Mouse (Mus musculus): ENCODE results near the gene Sstr5. TPM values are rescaled to one million over a fixed set of nuclear protein-coding genes. Genes with fewer than 3 reads are reported as not detected.

Sstr5 gene
- polyA plus RNA-seq, 1 experiment from 2014 or later: 1.4 TPM

- Histone ChIP-seq H3K4me1 (ENCODE audit: control insufficient read depth, insufficient read depth, low read length) (peaks cover 4% of the 10 kb centered on the region; the same call in 1 of the 2 replicates), H3K27me3 (ENCODE audit: control insufficient read depth, insufficient read depth, low read depth, low read length) (no peaks in the 10 kb centered on the region), H3K9ac (ENCODE audit: low read depth, low read length) (no peak overlapping the region), H3K36me3 (ENCODE audit: control insufficient read depth, insufficient read depth, low read length) (no peaks in the 10 kb centered on the region), H3K4me3 (ENCODE audit: low read depth, low read length) (no peak overlapping the region), H3K27ac (ENCODE audit: low read length) (no peak overlapping the region), H3K4me2 (ENCODE audit: low read length) (no peak overlapping the region), H3K9me3 (replicated peaks; ENCODE audit: control insufficient read depth, low read length, poor library complexity, severe bottlenecking) (no peaks in the 10 kb centered on the region)
- ATAC-seq: no peak
- 49% methylated on average over 5 of the region's 5 CpGs for WGBS
Measured at GRCm38 (mm10) chr17:25516315-25516714, 19.2 kb upstream of the Sstr5 start.

GRCm38 (mm10) chr17:25514055-25514454, 17.0 kb upstream of the Sstr5 start:
- no peak overlapping the region for H3K27ac ChIP-seq (ENCODE audit: low read length)
- H3K4me1 ChIP-seq (ENCODE audit: control insufficient read depth, insufficient read depth, low read length): no peaks in the 10 kb centered on the region
- H3K4me3 ChIP-seq (ENCODE audit: low read depth, low read length): no peak overlapping the region
- H3K4me2 ChIP-seq (ENCODE audit: low read length): no peak overlapping the region
- no peaks in the 10 kb centered on the region for H3K36me3 ChIP-seq (ENCODE audit: control insufficient read depth, insufficient read depth, low read length)
- no peaks in the 10 kb centered on the region for H3K9me3 ChIP-seq (replicated peaks; ENCODE audit: control insufficient read depth, low read length, poor library complexity, severe bottlenecking)
- no peak overlapping the region for H3K9ac ChIP-seq (ENCODE audit: low read depth, low read length)
- H3K27me3 ChIP-seq (ENCODE audit: control insufficient read depth, insufficient read depth, low read depth, low read length): no peaks in the 10 kb centered on the region
- WGBS: 91% methylated on average over 2 of the region's 2 CpGs
- no peak for ATAC-seq

GRCm38 (mm10) chr17:25511876-25512275, 14.8 kb upstream of the Sstr5 start:
- ATAC-seq: no peak
- Histone ChIP-seq H3K4me1 (ENCODE audit: control insufficient read depth, insufficient read depth, low read length) (no peaks in the 10 kb centered on the region), H3K4me3 (ENCODE audit: low read depth, low read length) (no peak overlapping the region), H3K27me3 (ENCODE audit: control insufficient read depth, insufficient read depth, low read depth, low read length) (no peaks in the 10 kb centered on the region), H3K9me3 (replicated peaks; ENCODE audit: control insufficient read depth, low read length, poor library complexity, severe bottlenecking) (no peaks in the 10 kb centered on the region), H3K36me3 (ENCODE audit: control insufficient read depth, insufficient read depth, low read length) (no peaks in the 10 kb centered on the region), H3K27ac (ENCODE audit: low read length) (no peak overlapping the region), H3K4me2 (ENCODE audit: low read length) (no peak overlapping the region), H3K9ac (ENCODE audit: low read depth, low read length) (no peak overlapping the region)
- WGBS: 80% methylated on average over 3 of the region's 3 CpGs

- Histone ChIP-seq H3K4me3 (ENCODE audit: low read depth, low read length) (no peak overlapping the region), H3K4me1 (ENCODE audit: control insufficient read depth, insufficient read depth, low read length) (no peaks in the 10 kb centered on the region), H3K36me3 (ENCODE audit: control insufficient read depth, insufficient read depth, low read length) (no peaks in the 10 kb centered on the region), H3K27ac (ENCODE audit: low read length) (no peak overlapping the region), H3K27me3 (ENCODE audit: control insufficient read depth, insufficient read depth, low read depth, low read length) (no peaks in the 10 kb centered on the region), H3K9ac (ENCODE audit: low read depth, low read length) (no peak overlapping the region), H3K9me3 (replicated peaks; ENCODE audit: control insufficient read depth, low read length, poor library complexity, severe bottlenecking) (no peaks in the 10 kb centered on the region), H3K4me2 (ENCODE audit: low read length) (no peak overlapping the region)
- 79% methylated on average over 10 of the region's 10 CpGs for WGBS
- no peak for ATAC-seq
Measured at GRCm38 (mm10) chr17:25510074-25510830, 13.2 kb upstream of the Sstr5 start.

GRCm38 (mm10) chr17:25508860-25509577, 11.9 kb upstream of the Sstr5 start:
- Histone ChIP-seq H3K27me3 (ENCODE audit: control insufficient read depth, insufficient read depth, low read depth, low read length) (no peaks in the 10 kb centered on the region), H3K9me3 (replicated peaks; ENCODE audit: control insufficient read depth, low read length, poor library complexity, severe bottlenecking) (no peaks in the 10 kb centered on the region), H3K27ac (ENCODE audit: low read length) (no peak overlapping the region), H3K9ac (ENCODE audit: low read depth, low read length) (no peak overlapping the region), H3K4me3 (ENCODE audit: low read depth, low read length) (no peak overlapping the region), H3K36me3 (ENCODE audit: control insufficient read depth, insufficient read depth, low read length) (no peaks in the 10 kb centered on the region), H3K4me1 (ENCODE audit: control insufficient read depth, insufficient read depth, low read length) (no peaks in the 10 kb centered on the region), H3K4me2 (ENCODE audit: low read length) (no peak overlapping the region)
- no peak for ATAC-seq
- WGBS: 48% methylated on average over 7 of the region's 7 CpGs

- Histone ChIP-seq H3K4me1 (ENCODE audit: control insufficient read depth, insufficient read depth, low read length) (no peaks in the 10 kb centered on the region), H3K9ac (ENCODE audit: low read depth, low read length) (no peak overlapping the region), H3K27ac (ENCODE audit: low read length) (no peak overlapping the region), H3K4me3 (ENCODE audit: low read depth, low read length) (no peak overlapping the region), H3K4me2 (ENCODE audit: low read length) (no peak overlapping the region), H3K27me3 (ENCODE audit: control insufficient read depth, insufficient read depth, low read depth, low read length) (no peaks in the 10 kb centered on the region), H3K9me3 (replicated peaks; ENCODE audit: control insufficient read depth, low read length, poor library complexity, severe bottlenecking) (no peaks in the 10 kb centered on the region), H3K36me3 (ENCODE audit: control insufficient read depth, insufficient read depth, low read length) (no peaks in the 10 kb centered on the region)
- 17% methylated on average over 3 of the region's 3 CpGs for WGBS
- ATAC-seq: 0 out of 2 replicates have a peak, but pooled peaks have one; percentile 58
Measured at GRCm38 (mm10) chr17:25507799-25508198, 10.7 kb upstream of the Sstr5 start.

GRCm38 (mm10) chr17:25502599-25502998, 5.5 kb upstream of the Sstr5 start:
- Histone ChIP-seq H3K4me2 (ENCODE audit: low read length) (no peak overlapping the region), H3K27ac (ENCODE audit: low read length) (no peak overlapping the region), H3K36me3 (ENCODE audit: control insufficient read depth, insufficient read depth, low read length) (no peaks in the 10 kb centered on the region), H3K9ac (ENCODE audit: low read depth, low read length) (no peak overlapping the region), H3K4me3 (ENCODE audit: low read depth, low read length) (no peak overlapping the region), H3K4me1 (ENCODE audit: control insufficient read depth, insufficient read depth, low read length) (0 out of 2 replicates have a peak, but pooled peaks cover under 1% of the 10 kb centered on the region), H3K27me3 (ENCODE audit: control insufficient read depth, insufficient read depth, low read depth, low read length) (peaks cover 6% of the 10 kb centered on the region), H3K9me3 (replicated peaks; ENCODE audit: control insufficient read depth, low read length, poor library complexity, severe bottlenecking) (no peaks in the 10 kb centered on the region)
- ATAC-seq: no peak
- WGBS: 75% methylated on average over 4 of the region's 4 CpGs

- Histone ChIP-seq H3K4me3 (ENCODE audit: low read depth, low read length) (no peak overlapping the region), H3K4me1 (ENCODE audit: control insufficient read depth, insufficient read depth, low read length) (no peaks in the 10 kb centered on the region), H3K27me3 (ENCODE audit: control insufficient read depth, insufficient read depth, low read depth, low read length) (no peaks in the 10 kb centered on the region), H3K4me2 (ENCODE audit: low read length) (no peak overlapping the region), H3K36me3 (ENCODE audit: control insufficient read depth, insufficient read depth, low read length) (no peaks in the 10 kb centered on the region), H3K9ac (ENCODE audit: low read depth, low read length) (no peak overlapping the region), H3K27ac (ENCODE audit: low read length) (no peak overlapping the region), H3K9me3 (replicated peaks; ENCODE audit: control insufficient read depth, low read length, poor library complexity, severe bottlenecking) (no peaks in the 10 kb centered on the region)
- WGBS: 83% methylated on average over 6 of the region's 6 CpGs
- ATAC-seq: no peak
Measured at GRCm38 (mm10) chr17:25482092-25482491, 15.0 kb downstream of the Sstr5 start.

- H3K4me2 ChIP-seq (ENCODE audit: low read length): no peak overlapping the region
- H3K4me3 ChIP-seq (ENCODE audit: low read depth, low read length): no peak overlapping the region
- H3K4me1 ChIP-seq (ENCODE audit: control insufficient read depth, insufficient read depth, low read length): no peaks in the 10 kb centered on the region
- no peaks in the 10 kb centered on the region for H3K27me3 ChIP-seq (ENCODE audit: control insufficient read depth, insufficient read depth, low read depth, low read length)
- H3K9me3 ChIP-seq (replicated peaks; ENCODE audit: control insufficient read depth, low read length, poor library complexity, severe bottlenecking): no peaks in the 10 kb centered on the region
- H3K9ac ChIP-seq (ENCODE audit: low read depth, low read length): no peak overlapping the region
- H3K36me3 ChIP-seq (ENCODE audit: control insufficient read depth, insufficient read depth, low read length): no peaks in the 10 kb centered on the region
- H3K27ac ChIP-seq (ENCODE audit: low read length): no peak overlapping the region
- no peak for ATAC-seq
- 66% methylated on average over 4 of the region's 4 CpGs for WGBS
Measured at GRCm38 (mm10) chr17:25480820-25481219, 16.3 kb downstream of the Sstr5 start.

Measured in midbrain, embryonic 16.5 days (tissue).